In genomic region chr5:113999382-113999781, GRCm38 (mm10) we compare ENCODE assay signal across 14 mouse cellular contexts. TPM values are rescaled to one million over a fixed set of nuclear protein-coding genes. Genes with fewer than 3 reads are reported as not detected.
DNase-seq lines count a peak whose midpoint lies in the region; ATAC-seq lines count a peak whose summit lies in the region.
"Had no signal": no experiment of that assay in that cellular context is flagged by ENCODE, and none has a peak within 500 bp of the region (broad histone marks: within the 10 kb centered on the region; RNA-seq: fewer than 3 reads in every experiment).

No protein-coding gene starts in this region.

- no peak overlapping the region for H3K27ac ChIP-seq in hindbrain, embryonic 11.5 days (ENCODE audit: low read depth, low read length)
- H3K27ac ChIP-seq: gastrocnemius, adult 2 months; hindbrain, embryonic 10.5 days; limb, embryonic 15.5 days had no signal

- WGBS in hindbrain, embryonic 11.5 days: 68% methylated on average over 5 of the region's 5 CpGs

- no peak overlapping the region for H3K4me3 ChIP-seq in hindbrain, embryonic 11.5 days (ENCODE audit: low read depth, low read length)
- H3K4me3 ChIP-seq: gastrocnemius, adult 2 months; hindbrain, embryonic 10.5 days; limb, embryonic 15.5 days had no signal

- no peaks in the 10 kb centered on the region for H3K4me1 ChIP-seq in hindbrain, embryonic 11.5 days (replicated peaks; ENCODE audit: control insufficient read depth, insufficient read depth, low read length)

- no peak overlapping the region for H3K9ac ChIP-seq in hindbrain, embryonic 11.5 days (ENCODE audit: low read depth, low read length)
- H3K9ac ChIP-seq: limb, embryonic 15.5 days had no signal

- H3K4me2 ChIP-seq in hindbrain, embryonic 11.5 days (replicated peaks; ENCODE audit: low read depth, low read length): no peak overlapping the region
- H3K4me2 ChIP-seq: limb, embryonic 15.5 days had no signal

- DNase-seq in A20 (ENCODE audit: low read depth, low spot score): peak; percentile 84
- DNase-seq in kidney, postnatal 14 days: peak; percentile 53
- DNase-seq in retina, embryonic 14.5 days (ENCODE audit: low spot score): no peak
- no peak for DNase-seq in hindbrain, embryonic 11.5 days (ENCODE audit: low spot score)
- DNase-seq in urinary bladder, postnatal 10 days (ENCODE audit: low spot score): no peak
- DNase-seq: cerebellum, postnatal 36 days; gastrocnemius, adult 2 months; thymus, adult 2 months had no signal

- H3K9me3 ChIP-seq in hindbrain, embryonic 11.5 days (ENCODE audit: control insufficient read depth, low read length): no peaks in the 10 kb centered on the region
- H3K9me3 ChIP-seq: hindbrain, embryonic 10.5 days; limb, embryonic 15.5 days had no signal

- no peaks in the 10 kb centered on the region for H3K27me3 ChIP-seq in hindbrain, embryonic 11.5 days (ENCODE audit: control insufficient read depth, insufficient read depth, low read length)
- H3K27me3 ChIP-seq: limb, embryonic 15.5 days had no signal

- H3K36me3 ChIP-seq in hindbrain, embryonic 11.5 days (ENCODE audit: control insufficient read depth, insufficient read depth, low read length): no peaks in the 10 kb centered on the region
- H3K36me3 ChIP-seq: hindbrain, embryonic 10.5 days; limb, embryonic 15.5 days had no signal

- peak; percentile 66 for ATAC-seq in CD4-positive, CD25-positive, alpha-beta regulatory T cell, adult 4 months
- peak; percentile 99 for ATAC-seq in megakaryocyte, adult 5-6 weeks (ENCODE audit: poor library complexity, severe bottlenecking)
- no peak for ATAC-seq in hindbrain, embryonic 11.5 days (ENCODE audit: low FRiP score)

RNA-seq across cellular contexts. Expression of gene Dao, which starts 4.1 kb away (rescaled TPM):
- 1 to 10 TPM in 1 of 2 experiments, under 1 TPM in 1; 0.56 to 1.4 TPM for polyA plus RNA-seq in CD4-positive, CD25-positive, alpha-beta regulatory T cell, adult 4 months (2017; shearing (Covaris generic))
- total RNA-seq in megakaryocyte, adult 5-6 weeks (2015): not detected in 2 replicates
- total RNA-seq in megakaryocyte, adult 5-6 weeks (2017): not detected in 2 replicates
- polyA plus RNA-seq in hindbrain, embryonic 11.5 days (2014; fragmentation: Nextera tagmentation; extraction: Ambion mirVana): not detected in 2 replicates
- total RNA-seq: gastrocnemius, adult 2 months; layer of hippocampus, postnatal 14 days; midbrain, postnatal 0 days had no signal
- polyA plus RNA-seq: hindbrain, embryonic 10.5 days; limb, embryonic 15.5 days; midbrain, postnatal 0 days had no signal

RNA-seq across cellular contexts. Expression of gene Ssh1, which starts 5.7 kb away (rescaled TPM):
- polyA plus RNA-seq in CD4-positive, CD25-positive, alpha-beta regulatory T cell, adult 4 months (2017; shearing (Covaris generic)): 10 to 100 TPM; 13.0 to 14.6 TPM
- total RNA-seq in megakaryocyte, adult 5-6 weeks (2015): 10.2 and 10.4 TPM in 2 replicates
- total RNA-seq in megakaryocyte, adult 5-6 weeks (2017): 4.7 and 4.9 TPM in 2 replicates
- polyA plus RNA-seq in hindbrain, embryonic 11.5 days (2014; fragmentation: Nextera tagmentation; extraction: Ambion mirVana): 27.9 and 30.3 TPM in 2 replicates

Comparison
In these comparisons a context has a peak if more than half of its experiments do, and no peak if none do; other contexts are left out.
1. DNase-seq: peak in A20 (single experiment) and kidney, postnatal 14 days (single experiment); none in retina, embryonic 14.5 days (single experiment), hindbrain, embryonic 11.5 days (single experiment) and urinary bladder, postnatal 10 days (single experiment).